Mouse (Mus musculus) forebrain, embryonic 12.5 days (tissue): ENCODE measurements at regions not wholly inside any gene's neighbourhood (a gene's known extent, or its start where the extent isn't known, plus 50 kb on each side); places are given as distances from the start of the nearest gene placed in this dataset.

Experiments
- ATAC-seq: fragments of 200-750 bp; cut with Nextera tagmentation; 2 replicates; pipeline ENCODE4 v1.8.0; 2017; ENCODE audit warnings: moderate TSS enrichment; ENCODE audit not compliant: low FRiP score
- H3K27ac ChIP-seq: fragments of 300-500 bp; sonication (generic); 2 replicates; pipeline ENCODE4 v1.5.1; 2016; ENCODE audit warnings: mild to moderate bottlenecking
- H3K27me3 ChIP-seq: fragments of 300-500 bp; sonication (generic); 2 replicates; pipeline ENCODE4 v1.6.1; 2016; ENCODE audit warnings: mild to moderate bottlenecking
- H3K36me3 ChIP-seq: fragments of 300-500 bp; sonication (generic); replicated peaks from 2 replicates; pipeline ENCODE4 v1.6.1; 2016; ENCODE audit warnings: mild to moderate bottlenecking
- H3K4me1 ChIP-seq: fragments of 300-500 bp; sonication (generic); 2 replicates; pipeline ENCODE4 v1.6.1; 2016
- H3K4me2 ChIP-seq: fragments of 300-500 bp; sonication (generic); 2 replicates; pipeline ENCODE4 v1.6.1; 2016; ENCODE audit warnings: mild to moderate bottlenecking, moderate library complexity
- H3K4me3 ChIP-seq: fragments of 300-500 bp; sonication (generic); replicated peaks from 2 replicates; pipeline ENCODE4 v1.5.1; 2016; ENCODE audit warnings: mild to moderate bottlenecking
- H3K9ac ChIP-seq: fragments of 300-500 bp; sonication (generic); 2 replicates; pipeline ENCODE4 v1.6.1; 2016; ENCODE audit warnings: mild to moderate bottlenecking
- H3K9me3 ChIP-seq: fragments of 300-500 bp; sonication (generic); 2 replicates; pipeline ENCODE4 v1.6.1; 2016
- WGBS: fragments of 180-500 bp; shearing (Covaris S2); methylation state at CpG from one replicate; pipeline ENCODE4 v1.1.7; 2016; 5-methylcytosine and 5-hydroxymethylcytosine counted together

GRCm38 (mm10) chr16:27878499-27878898 is 489.8 kb downstream of the Ccdc50 start:
- Histone ChIP-seq H3K27me3 (no peaks in the 10 kb centered on the region), H3K4me3 (no peak overlapping the region), H3K4me2 (no peak overlapping the region), H3K36me3 (no peaks in the 10 kb centered on the region), H3K9me3 (no peaks in the 10 kb centered on the region), H3K27ac (no peak overlapping the region), H3K9ac (no peak overlapping the region), H3K4me1 (peaks cover 8% of the 10 kb centered on the region; the same call in 1 of the 2 replicates)
- peak; percentile 53; the same call in 1 of the 2 replicates for ATAC-seq
- WGBS = 27% methylated on average over 2 of the region's 2 CpGs

- Histone ChIP-seq H3K4me1 (peaks cover 8% of the 10 kb centered on the region; the same call in 1 of the 2 replicates), H3K36me3 (no peaks in the 10 kb centered on the region), H3K9ac (no peak overlapping the region), H3K4me2 (no peak overlapping the region), H3K27ac (no peak overlapping the region), H3K4me3 (no peak overlapping the region), H3K9me3 (no peaks in the 10 kb centered on the region), H3K27me3 (no peaks in the 10 kb centered on the region)
- ATAC-seq = no peak
- WGBS = 46% methylated on average over 3 of the region's 3 CpGs
These were observed 490.3 kb downstream of the Ccdc50 start for GRCm38 (mm10) chr16:27878950-27879349.

GRCm38 (mm10) chr16:27884363-27884762 is 495.7 kb downstream of the Ccdc50 start:
- WGBS = 8% methylated on average over 2 of the region's 2 CpGs
- Histone ChIP-seq H3K27me3 (no peaks in the 10 kb centered on the region), H3K27ac (no peak overlapping the region), H3K4me3 (no peak overlapping the region), H3K36me3 (no peaks in the 10 kb centered on the region), H3K4me1 (0 out of 2 replicates have a peak, but pooled peaks cover 5% of the 10 kb centered on the region), H3K9me3 (no peaks in the 10 kb centered on the region), H3K4me2 (no peak overlapping the region), H3K9ac (no peak overlapping the region)
- ATAC-seq = peak; percentile 84

GRCm38 (mm10) chr16:27906036-27906435 is 517.4 kb downstream of the Ccdc50 start:
- no peak overlapping the region for H3K4me3 ChIP-seq
- H3K9me3 ChIP-seq = no peaks in the 10 kb centered on the region
- 0% methylated on average over 2 of the region's 2 CpGs for WGBS
- H3K27me3 ChIP-seq = no peaks in the 10 kb centered on the region
- no peak overlapping the region for H3K27ac ChIP-seq
- H3K4me1 ChIP-seq = no peaks in the 10 kb centered on the region
- H3K9ac ChIP-seq = no peak overlapping the region
- H3K36me3 ChIP-seq = no peaks in the 10 kb centered on the region
- ATAC-seq = no peak
- no peak overlapping the region for H3K4me2 ChIP-seq

GRCm38 (mm10) chr16:27915422-27915821 is 526.8 kb downstream of the Ccdc50 start:
- Histone ChIP-seq H3K27me3 (no peaks in the 10 kb centered on the region), H3K4me3 (no peak overlapping the region), H3K4me2 (no peak overlapping the region), H3K4me1 (no peaks in the 10 kb centered on the region), H3K9me3 (no peaks in the 10 kb centered on the region), H3K27ac (no peak overlapping the region), H3K36me3 (no peaks in the 10 kb centered on the region), H3K9ac (no peak overlapping the region)
- 89% methylated on average over 1 of the region's 1 CpGs for WGBS
- no peak for ATAC-seq

- peak overlapping the region; percentile 19; the same call in 1 of the 2 replicates for H3K27ac ChIP-seq
- H3K9me3 ChIP-seq = no peaks in the 10 kb centered on the region
- H3K4me1 ChIP-seq = 0 out of 2 replicates have a peak, but pooled peaks cover 3% of the 10 kb centered on the region
- no peak overlapping the region for H3K9ac ChIP-seq
- peak; percentile 53; the same call in 1 of the 2 replicates for ATAC-seq
- H3K4me3 ChIP-seq = no peak overlapping the region
- no peaks in the 10 kb centered on the region for H3K36me3 ChIP-seq
- 70% methylated on average over 7 of the region's 7 CpGs for WGBS
- no peaks in the 10 kb centered on the region for H3K27me3 ChIP-seq
- no peak overlapping the region for H3K4me2 ChIP-seq
These were observed 537.1 kb downstream of the Ccdc50 start for GRCm38 (mm10) chr16:27925528-27926360.

- ATAC-seq = 0 out of 2 replicates have a peak, but pooled peaks have one; percentile 30
- Histone ChIP-seq H3K9ac (no peak overlapping the region), H3K4me2 (no peak overlapping the region), H3K27ac (no peak overlapping the region), H3K36me3 (no peaks in the 10 kb centered on the region), H3K27me3 (no peaks in the 10 kb centered on the region), H3K9me3 (no peaks in the 10 kb centered on the region), H3K4me3 (no peak overlapping the region), H3K4me1 (0 out of 2 replicates have a peak, but pooled peaks cover 3% of the 10 kb centered on the region)
- whole genome bisulfite sequencing = 46% methylated on average over 1 of the region's 1 CpGs
These were observed 537.6 kb downstream of the Ccdc50 start for GRCm38 (mm10) chr16:27926361-27926651.

GRCm38 (mm10) chr16:27949291-27949690 is 560.6 kb downstream of the Ccdc50 start:
- WGBS = 87% methylated on average over 3 of the region's 3 CpGs
- no peaks in the 10 kb centered on the region for H3K9me3 ChIP-seq
- H3K27me3 ChIP-seq = no peaks in the 10 kb centered on the region
- no peak for ATAC-seq
- H3K4me2 ChIP-seq = no peak overlapping the region
- no peaks in the 10 kb centered on the region for H3K36me3 ChIP-seq
- no peak overlapping the region for H3K4me3 ChIP-seq
- no peak overlapping the region for H3K9ac ChIP-seq
- H3K27ac ChIP-seq = no peak overlapping the region
- H3K4me1 ChIP-seq = no peaks in the 10 kb centered on the region

- no peaks in the 10 kb centered on the region for H3K27me3 ChIP-seq
- no peak overlapping the region for H3K9ac ChIP-seq
- H3K9me3 ChIP-seq = no peaks in the 10 kb centered on the region
- ATAC-seq = no peak
- 13% methylated on average over 3 of the region's 3 CpGs for WGBS
- H3K36me3 ChIP-seq = no peaks in the 10 kb centered on the region
- no peak overlapping the region for H3K27ac ChIP-seq
- no peaks in the 10 kb centered on the region for H3K4me1 ChIP-seq
- H3K4me2 ChIP-seq = no peak overlapping the region
- H3K4me3 ChIP-seq = no peak overlapping the region
These were observed 561.1 kb downstream of the Ccdc50 start for GRCm38 (mm10) chr16:27949811-27950210.

- Histone ChIP-seq H3K4me2 (no peak overlapping the region), H3K27me3 (no peaks in the 10 kb centered on the region), H3K4me3 (no peak overlapping the region), H3K27ac (no peak overlapping the region), H3K4me1 (no peaks in the 10 kb centered on the region), H3K9me3 (no peaks in the 10 kb centered on the region), H3K36me3 (no peaks in the 10 kb centered on the region), H3K9ac (no peak overlapping the region)
- WGBS = 76% methylated on average over 2 of the region's 2 CpGs
- no peak for ATAC-seq
These were observed 574.1 kb downstream of the Ccdc50 start for GRCm38 (mm10) chr16:27962811-27963210.

- Histone ChIP-seq H3K4me2 (no peak overlapping the region), H3K9ac (no peak overlapping the region), H3K9me3 (no peaks in the 10 kb centered on the region), H3K4me1 (no peaks in the 10 kb centered on the region), H3K27me3 (no peaks in the 10 kb centered on the region), H3K4me3 (no peak overlapping the region), H3K36me3 (no peaks in the 10 kb centered on the region), H3K27ac (no peak overlapping the region)
- 92% methylated on average over 4 of the region's 4 CpGs for WGBS
- ATAC-seq = no peak
These were observed 590.2 kb downstream of the Ccdc50 start for GRCm38 (mm10) chr16:27978730-27979440.

GRCm38 (mm10) chr16:28015276-28015897 is 626.7 kb downstream of the Ccdc50 start:
- no peak overlapping the region for H3K27ac ChIP-seq
- H3K36me3 ChIP-seq = no peaks in the 10 kb centered on the region
- H3K9me3 ChIP-seq = no peaks in the 10 kb centered on the region
- WGBS = 54% methylated on average over 6 of the region's 6 CpGs
- no peak overlapping the region for H3K9ac ChIP-seq
- H3K4me1 ChIP-seq = no peaks in the 10 kb centered on the region
- no peaks in the 10 kb centered on the region for H3K27me3 ChIP-seq
- no peak overlapping the region for H3K4me2 ChIP-seq
- no peak overlapping the region for H3K4me3 ChIP-seq
- no peak for ATAC-seq
